8 mouse cellular contexts compared by ENCODE assay signal in the genomic region with DNA sequence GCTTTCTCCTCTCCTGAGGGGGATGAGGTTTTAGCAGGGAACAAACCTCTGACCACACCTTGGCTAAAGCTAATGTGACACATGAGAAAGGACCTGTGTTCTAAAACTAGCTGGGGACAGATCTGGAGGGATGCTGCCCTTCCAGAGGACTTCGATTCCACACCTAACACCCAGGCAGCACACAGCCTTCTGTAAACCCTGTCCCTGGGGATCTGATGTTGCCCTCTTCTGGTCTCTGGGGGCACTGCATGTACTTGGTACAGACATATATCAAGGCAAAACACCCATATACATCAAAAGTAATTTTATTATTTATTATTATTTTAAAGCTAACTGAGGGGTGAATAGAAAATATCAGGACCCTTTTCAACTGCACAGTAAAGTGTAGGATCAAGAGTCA.
DNase-seq lines count a peak whose midpoint lies in the region; TF ChIP-seq lines count a peak whose summit lies in the region.

No protein-coding gene starts in this region.

- intact Hi-C loops in heart, postnatal 36 days (cut with DNase I) = loop anchor here (5.0 kb wide), 1 partner anchor 284 kb away; no protein-coding TSS in a partner anchor

- TF ChIP-seq POLR2A in small intestine, adult 2 months (IDR thresholded peaks at IDR 0.05; ENCODE audit: low read depth, low read length) = no peak

- H3K27me3 ChIP-seq in embryonic facial prominence, embryonic 10.5 days (replicated peaks; ENCODE audit: low read depth, poor library complexity, severe bottlenecking) = no peaks in the 10 kb centered on the region
- no peaks in the 10 kb centered on the region for H3K27me3 ChIP-seq in small intestine, adult 2 months (ENCODE audit: control insufficient read depth, insufficient read depth, low read length)

- no peak overlapping the region for H3K4me3 ChIP-seq in embryonic facial prominence, embryonic 10.5 days
- no peak overlapping the region for H3K4me3 ChIP-seq in small intestine, adult 2 months (ENCODE audit: low read depth, low read length)

- peak; percentile 20 to 36 for DNase-seq in heart, postnatal 36 days
- DNase-seq in heart, adult 9 months (ENCODE audit: low spot score in 2 of 2) = no peak
- DNase-seq in urinary bladder, postnatal 14 days (ENCODE audit: low spot score) = peak; percentile 26
- no peak for DNase-seq in urinary bladder, postnatal 10 days (ENCODE audit: low spot score)
- peak; percentile 45 for DNase-seq in embryonic facial prominence, embryonic 10.5 days (ENCODE audit: low spot score)
- peak; percentile 6 to 27 for DNase-seq in layer of hippocampus, postnatal 36 days
- no peak for DNase-seq in urinary bladder, adult 2 months (ENCODE audit: low spot score)

- whole genome bisulfite sequencing in embryonic facial prominence, embryonic 10.5 days = 53% methylated on average over 1 of the region's 1 CpGs
- WGBS in small intestine, adult 2 months = 31% methylated on average over 1 of the region's 1 CpGs

- no peaks in the 10 kb centered on the region for H3K9me3 ChIP-seq in embryonic facial prominence, embryonic 10.5 days

- no peaks in the 10 kb centered on the region for H3K4me1 ChIP-seq in embryonic facial prominence, embryonic 10.5 days
- no peaks in the 10 kb centered on the region for H3K4me1 ChIP-seq in small intestine, adult 2 months (ENCODE audit: control insufficient read depth, insufficient read depth, insufficient read length, low read length)

- no peaks in the 10 kb centered on the region for H3K36me3 ChIP-seq in embryonic facial prominence, embryonic 10.5 days (replicated peaks)
- H3K36me3 ChIP-seq in small intestine, adult 2 months (ENCODE audit: control insufficient read depth, insufficient read depth, low read length) = no peaks in the 10 kb centered on the region

- H3K27ac ChIP-seq in embryonic facial prominence, embryonic 10.5 days (replicated peaks) = no peak overlapping the region
- no peak overlapping the region for H3K27ac ChIP-seq in small intestine, adult 2 months (ENCODE audit: insufficient read depth, low read depth, low read length)

- TF ChIP-seq CTCF in small intestine, adult 2 months (IDR thresholded peaks at IDR 0.05; ENCODE audit: extremely low read depth, insufficient read length, insufficient replicate concordance, low read depth, low read length) = peak; percentile 54; the same call in 1 of the 2 replicates

Comparison
In these comparisons a context has a peak if more than half of its experiments do, and no peak if none do; other contexts are left out.
1. DNase-seq: peak in heart, postnatal 36 days (2 of 2), urinary bladder, postnatal 14 days (single experiment), embryonic facial prominence, embryonic 10.5 days (single experiment) and layer of hippocampus, postnatal 36 days (2 of 2); none in heart, adult 9 months (0 of 2), urinary bladder, postnatal 10 days (single experiment) and urinary bladder, adult 2 months (single experiment).